Mouse (Mus musculus) forebrain, embryonic 14.5 days (tissue): Measurements from ENCODE around the gene Klhl2. TPM values are rescaled to one million over a fixed set of nuclear protein-coding genes. Genes with fewer than 3 reads are reported as not detected.
A peak's percentile ranks its signal among the peaks of the same experiment; 100 is the strongest.

Experiments
- ATAC-seq: fragments of 200-750 bp; cut with Nextera tagmentation; 2 replicates; pipeline ENCODE4 v1.8.0; 2017; ENCODE audit warnings: mild to moderate bottlenecking, moderate library complexity
- DNase-seq: peaks from one replicate; pipeline ENCODE4 v3.0.0-alpha.2; 2015; ENCODE audit warnings: low spot score
- H3K27ac ChIP-seq: fragments of 300-500 bp; sonication (generic); 2 replicates; pipeline ENCODE4 v1.5.1; 2014; ENCODE audit warnings: low read depth, mild to moderate bottlenecking, control low read depth, low read length, moderate library complexity
- H3K27me3 ChIP-seq: fragments of 300-500 bp; sonication (generic); replicated peaks from 2 replicates; pipeline ENCODE4 v1.6.1; 2014; ENCODE audit warnings: low read length, control low read depth, mixed read lengths; ENCODE audit not compliant: control insufficient read depth, insufficient read depth
- H3K36me3 ChIP-seq: fragments of 300-500 bp; sonication (generic); 2 replicates; pipeline ENCODE4 v1.6.1; 2014; ENCODE audit warnings: low read length, control low read depth; ENCODE audit not compliant: control insufficient read depth, insufficient read depth
- H3K4me1 ChIP-seq: fragments of 300-500 bp; sonication (generic); 2 replicates; pipeline ENCODE4 v1.6.1; 2014; ENCODE audit warnings: antibody characterized with exemption, low read length, control low read depth; ENCODE audit not compliant: control insufficient read depth, insufficient read depth
- H3K4me2 ChIP-seq: fragments of 300-500 bp; sonication (generic); 2 replicates; pipeline ENCODE4 v1.6.1; 2014; ENCODE audit warnings: mild to moderate bottlenecking, control low read depth, low read length
- H3K4me3 ChIP-seq: fragments of 300-500 bp; sonication (generic); 2 replicates; pipeline ENCODE4 v1.5.1; 2014; ENCODE audit warnings: low read depth, low read length, control low read depth
- H3K9ac ChIP-seq: fragments of 300-500 bp; sonication (generic); 2 replicates; pipeline ENCODE4 v1.6.1; 2014; ENCODE audit warnings: mild to moderate bottlenecking, low read length, control low read depth, moderate library complexity
- H3K9me3 ChIP-seq: fragments of 300-500 bp; sonication (generic); replicated peaks from 2 replicates; pipeline ENCODE4 v1.6.1; 2016; ENCODE audit warnings: low read length, control low read depth, mixed read lengths; ENCODE audit not compliant: control insufficient read depth
- WGBS: fragments of 180-500 bp; shearing (Covaris S2); extraction: QIAGEN DNeasy Blood & Tissue Kit; methylation state at CpG from one replicate; pipeline ENCODE4 v1.1.7; 2014; 5-methylcytosine and 5-hydroxymethylcytosine counted together
- polyA plus RNA-seq: library from polyadenylated mRNA; unstranded; fragments of >200 nt; fragmentation: Nextera tagmentation; extraction: Ambion mirVana; gene quantifications from 2 replicates; pipeline ENCODE4 v1.2.1, GENCODE M21; 2014

The Klhl2 gene
- polyA plus RNA-seq = 16.3 and 20.6 TPM in 2 replicates

DNA sequence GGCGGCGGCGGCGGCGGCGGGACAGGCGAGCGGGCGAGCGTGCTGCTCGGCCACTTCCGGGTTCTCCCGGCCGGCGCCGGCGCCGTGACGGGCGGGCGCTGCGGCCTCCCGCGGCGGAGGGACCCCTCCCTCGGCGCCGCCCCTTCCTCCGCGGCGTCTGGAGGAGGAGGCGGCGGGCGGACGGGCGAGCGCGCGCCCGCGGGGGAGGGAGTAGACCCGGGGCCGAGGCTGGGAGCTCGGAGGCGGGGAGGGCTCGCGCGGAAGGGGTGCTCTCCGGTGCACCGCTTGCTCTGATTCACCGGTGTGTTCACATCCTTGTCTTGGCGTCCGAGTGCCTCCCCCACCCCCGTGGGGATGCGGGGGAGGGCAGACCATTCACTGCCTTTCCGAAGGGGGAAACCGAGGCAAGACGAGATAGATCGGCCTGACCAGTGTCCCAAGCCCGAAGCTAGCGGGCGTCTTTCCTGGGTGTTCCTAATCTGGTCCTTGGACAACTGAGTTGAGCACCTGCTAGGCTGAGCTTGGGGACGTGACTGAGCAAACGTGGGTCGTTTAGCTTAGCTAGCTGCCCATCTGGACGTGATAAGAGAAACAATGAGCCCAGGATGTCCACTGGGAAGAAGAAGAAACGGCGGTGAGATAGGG lies at the start of gene Klhl2:
Gene Klhl2, minus strand, starts transcription at position 121 of the 645 bp plus-strand sequence.
- peak; percentile 86 for DNase-seq
- no peaks in the 10 kb centered on the region for H3K36me3 ChIP-seq
- H3K4me2 ChIP-seq = peak within 1 kb of the TSS; percentile 88
- H3K27ac ChIP-seq = peak within 1 kb of the TSS; percentile 87
- under 1% methylated on average over 32 of the region's 68 CpGs for WGBS
- H3K27me3 ChIP-seq = no peaks in the 10 kb centered on the region
- H3K9ac ChIP-seq = peak within 1 kb of the TSS; percentile 87
- H3K4me3 ChIP-seq = peak within 1 kb of the TSS; percentile 88
- no peaks in the 10 kb centered on the region for H3K9me3 ChIP-seq
- peaks cover 12% of the 10 kb centered on the region for H3K4me1 ChIP-seq
- ATAC-seq = peak; percentile 89

DNA sequence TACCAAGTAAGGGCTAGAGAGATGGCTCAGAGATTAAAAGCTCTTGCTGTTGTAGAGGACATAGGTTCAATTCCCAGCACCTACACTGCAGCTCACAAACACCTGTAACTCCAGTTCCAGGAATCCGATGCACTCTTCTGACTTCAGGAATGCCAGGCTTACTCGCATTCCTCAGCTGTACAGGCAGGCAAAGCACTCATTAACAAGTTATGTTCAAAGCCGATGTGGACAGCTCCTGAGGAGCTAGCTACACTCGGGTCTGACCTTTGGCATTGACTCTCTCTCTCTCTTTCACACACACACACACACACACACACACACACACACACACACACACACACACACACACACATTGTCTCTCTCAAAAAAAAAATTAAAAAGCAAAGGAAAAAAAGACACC lies 48.9 kb upstream of the Klhl2 start:
- no peaks in the 10 kb centered on the region for H3K27me3 ChIP-seq
- ATAC-seq (no peak), DNase-seq (no peak)
- no peak overlapping the region for H3K27ac ChIP-seq
- no peak overlapping the region for H3K9ac ChIP-seq
- no peaks in the 10 kb centered on the region for H3K36me3 ChIP-seq
- no peak overlapping the region for H3K4me3 ChIP-seq
- no peak overlapping the region for H3K4me2 ChIP-seq
- WGBS = 34% methylated on average over 4 of the region's 4 CpGs
- H3K4me1 ChIP-seq = no peaks in the 10 kb centered on the region
- no peaks in the 10 kb centered on the region for H3K9me3 ChIP-seq

DNA sequence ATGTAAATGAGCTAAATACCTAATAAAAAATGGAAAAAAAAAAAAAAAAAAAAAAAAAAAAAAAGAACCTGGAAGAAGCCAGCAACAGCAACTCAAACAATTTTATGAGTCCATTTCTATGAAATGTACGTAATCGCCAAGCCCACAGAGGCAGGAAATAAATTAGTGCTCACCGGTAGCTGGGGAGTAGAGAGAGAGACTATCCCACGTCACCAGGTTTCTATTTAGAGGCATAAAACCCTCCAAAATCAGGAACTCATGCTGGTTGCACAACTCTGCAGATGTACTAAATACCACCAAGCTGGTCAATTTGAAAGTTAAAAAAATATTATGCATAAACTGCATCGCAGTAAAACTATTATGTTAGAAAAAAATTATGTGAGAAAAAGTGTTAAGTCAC lies 46.9 kb upstream of the Klhl2 start:
- Histone ChIP-seq H3K9me3 (no peaks in the 10 kb centered on the region), H3K9ac (no peak overlapping the region), H3K27me3 (no peaks in the 10 kb centered on the region), H3K4me2 (no peak overlapping the region), H3K27ac (no peak overlapping the region), H3K4me1 (no peaks in the 10 kb centered on the region), H3K36me3 (no peaks in the 10 kb centered on the region), H3K4me3 (no peak overlapping the region)
- WGBS = 91% methylated on average over 5 of the region's 5 CpGs
- DNase-seq (no peak), ATAC-seq (no peak)

DNA sequence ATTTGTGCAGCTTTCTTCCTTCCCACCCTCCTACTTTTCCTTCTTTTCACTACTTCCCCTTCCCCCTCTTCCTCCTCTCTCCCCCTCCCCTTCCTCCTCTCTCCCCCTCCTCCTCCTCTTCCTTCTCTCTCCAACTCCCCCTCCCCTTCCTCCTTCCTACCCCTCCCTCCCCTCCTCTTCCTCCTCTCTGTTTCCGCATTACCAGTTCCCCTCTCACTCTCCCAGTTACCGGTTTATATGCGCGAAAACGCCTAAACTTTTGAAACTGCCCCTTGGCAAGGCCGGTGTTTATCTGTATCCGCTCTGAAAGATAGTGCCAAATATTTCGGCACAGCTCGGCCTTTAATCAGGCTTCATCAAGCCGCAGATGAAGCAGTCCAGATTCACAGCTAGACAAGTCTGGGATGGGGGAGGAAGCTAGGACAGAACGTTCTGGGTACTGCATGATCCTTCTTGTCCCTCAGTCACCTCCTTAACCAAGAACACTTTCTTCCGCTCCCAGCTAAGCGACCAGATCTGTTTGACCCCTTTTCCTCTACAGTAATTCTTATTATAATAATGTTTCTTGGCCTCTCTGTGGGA lies 30.9 kb upstream of the Klhl2 start:
- no peak for DNase-seq
- Histone ChIP-seq H3K4me1 (no peaks in the 10 kb centered on the region), H3K27ac (no peak overlapping the region), H3K27me3 (no peaks in the 10 kb centered on the region), H3K9me3 (no peaks in the 10 kb centered on the region), H3K4me3 (no peak overlapping the region), H3K9ac (no peak overlapping the region), H3K36me3 (no peaks in the 10 kb centered on the region), H3K4me2 (no peak overlapping the region)
- no peak for ATAC-seq
- WGBS = 48% methylated on average over 13 of the region's 13 CpGs

DNA sequence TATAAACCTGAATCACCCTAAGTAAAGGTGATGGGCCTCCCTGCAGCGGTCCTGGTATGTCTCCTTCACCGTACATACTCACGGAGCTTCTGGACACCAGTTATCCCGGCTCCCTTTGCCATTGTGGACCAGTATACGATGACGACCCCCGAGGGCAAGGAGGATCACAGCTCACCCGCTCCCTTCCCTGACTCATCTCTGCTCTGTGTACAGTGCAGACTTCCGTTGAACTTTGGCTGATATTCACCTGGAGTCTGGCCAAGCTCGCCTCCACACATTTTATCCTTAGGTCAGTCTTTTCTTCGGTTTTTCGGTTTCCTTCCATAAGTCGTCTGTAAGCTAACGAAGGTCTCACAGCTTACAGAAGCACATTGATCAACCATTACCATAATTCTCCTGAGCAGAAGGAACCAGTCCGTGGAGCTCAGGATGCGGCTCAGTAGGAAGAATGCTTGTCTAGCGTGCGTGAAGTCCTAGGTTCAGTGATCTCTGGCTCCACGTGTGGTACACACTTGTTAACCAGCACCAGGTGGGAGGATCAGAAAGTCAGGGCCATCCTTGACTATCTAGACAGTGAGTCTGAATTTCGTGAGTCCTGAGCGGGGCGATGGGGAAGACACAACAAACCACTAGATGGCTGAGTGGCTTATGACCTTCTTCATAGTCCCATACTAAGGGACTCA lies 28.0 kb upstream of the Klhl2 start:
- DNase-seq (no peak), ATAC-seq (no peak)
- H3K4me2 ChIP-seq = no peak overlapping the region
- H3K36me3 ChIP-seq = no peaks in the 10 kb centered on the region
- no peaks in the 10 kb centered on the region for H3K9me3 ChIP-seq
- no peaks in the 10 kb centered on the region for H3K27me3 ChIP-seq
- 86% methylated on average over 22 of the region's 22 CpGs for WGBS
- no peak overlapping the region for H3K27ac ChIP-seq
- H3K4me3 ChIP-seq = no peak overlapping the region
- no peaks in the 10 kb centered on the region for H3K4me1 ChIP-seq
- H3K9ac ChIP-seq = no peak overlapping the region

DNA sequence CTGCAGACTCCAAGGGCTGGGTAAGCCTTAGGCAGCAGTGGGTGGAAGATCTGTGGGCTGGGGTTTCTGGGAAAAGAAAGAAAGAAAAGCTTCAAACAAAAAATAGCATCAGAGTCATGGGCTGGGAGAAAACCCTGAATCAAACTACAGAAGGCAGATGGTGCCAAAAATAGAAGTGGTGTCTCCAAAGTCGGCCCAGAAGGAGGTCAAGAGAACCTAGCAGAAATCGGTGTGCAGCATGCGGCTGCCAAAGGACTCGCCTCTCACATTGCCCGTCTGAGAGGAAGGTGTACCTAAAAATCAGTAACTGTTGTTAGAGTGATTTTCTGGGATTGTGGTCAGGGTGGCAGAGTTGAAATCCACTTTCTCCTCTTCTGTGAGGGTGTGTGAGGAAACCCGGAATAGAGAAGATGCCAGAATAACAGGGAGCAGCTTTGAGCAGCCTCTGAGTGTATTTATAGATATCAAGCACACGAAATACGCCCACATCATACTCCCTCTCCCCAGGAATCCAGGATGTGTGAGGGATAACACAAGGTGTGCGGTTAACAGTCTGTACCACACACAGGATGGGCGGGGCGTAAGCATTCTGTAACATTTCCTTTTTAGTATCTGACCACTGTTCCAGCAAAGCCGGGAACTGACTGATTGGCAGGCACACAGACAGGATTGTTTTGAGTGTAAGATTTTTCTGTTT lies 21.8 kb upstream of the Klhl2 start:
- Histone ChIP-seq H3K27ac (no peak overlapping the region), H3K27me3 (no peaks in the 10 kb centered on the region), H3K4me1 (no peaks in the 10 kb centered on the region), H3K9me3 (0 out of 2 replicates have a peak, but pooled peaks cover 2% of the 10 kb centered on the region), H3K9ac (no peak overlapping the region), H3K4me2 (no peak overlapping the region), H3K36me3 (no peaks in the 10 kb centered on the region), H3K4me3 (no peak overlapping the region)
- ATAC-seq (no peak), DNase-seq (no peak)
- WGBS = 86% methylated on average over 12 of the region's 12 CpGs

DNA sequence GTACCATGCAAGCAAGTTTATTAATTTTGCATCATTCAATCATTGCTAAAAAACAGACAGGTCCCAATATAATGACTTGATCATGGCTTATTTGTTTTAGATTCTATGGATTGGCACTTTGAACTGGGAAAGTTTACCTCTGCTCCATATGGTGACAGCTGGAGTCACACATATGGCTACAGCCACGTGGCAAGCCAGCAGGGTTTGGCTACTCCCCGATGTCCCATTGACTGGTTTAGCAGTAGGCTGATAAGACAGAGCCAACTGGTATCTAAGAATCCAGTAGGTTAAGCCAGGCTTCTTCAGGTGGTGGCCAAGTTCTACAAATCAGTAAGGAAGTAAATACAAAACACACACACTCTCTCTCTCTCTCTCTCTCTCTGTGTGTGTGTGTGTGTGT lies 20.4 kb upstream of the Klhl2 start:
- Histone ChIP-seq H3K4me1 (no peaks in the 10 kb centered on the region), H3K9ac (no peak overlapping the region), H3K36me3 (no peaks in the 10 kb centered on the region), H3K9me3 (0 out of 2 replicates have a peak, but pooled peaks cover 2% of the 10 kb centered on the region), H3K4me2 (no peak overlapping the region), H3K27me3 (no peaks in the 10 kb centered on the region), H3K4me3 (no peak overlapping the region), H3K27ac (no peak overlapping the region)
- DNase-seq = no peak
- no peak for ATAC-seq
- WGBS = 57% methylated on average over 2 of the region's 2 CpGs

DNA sequence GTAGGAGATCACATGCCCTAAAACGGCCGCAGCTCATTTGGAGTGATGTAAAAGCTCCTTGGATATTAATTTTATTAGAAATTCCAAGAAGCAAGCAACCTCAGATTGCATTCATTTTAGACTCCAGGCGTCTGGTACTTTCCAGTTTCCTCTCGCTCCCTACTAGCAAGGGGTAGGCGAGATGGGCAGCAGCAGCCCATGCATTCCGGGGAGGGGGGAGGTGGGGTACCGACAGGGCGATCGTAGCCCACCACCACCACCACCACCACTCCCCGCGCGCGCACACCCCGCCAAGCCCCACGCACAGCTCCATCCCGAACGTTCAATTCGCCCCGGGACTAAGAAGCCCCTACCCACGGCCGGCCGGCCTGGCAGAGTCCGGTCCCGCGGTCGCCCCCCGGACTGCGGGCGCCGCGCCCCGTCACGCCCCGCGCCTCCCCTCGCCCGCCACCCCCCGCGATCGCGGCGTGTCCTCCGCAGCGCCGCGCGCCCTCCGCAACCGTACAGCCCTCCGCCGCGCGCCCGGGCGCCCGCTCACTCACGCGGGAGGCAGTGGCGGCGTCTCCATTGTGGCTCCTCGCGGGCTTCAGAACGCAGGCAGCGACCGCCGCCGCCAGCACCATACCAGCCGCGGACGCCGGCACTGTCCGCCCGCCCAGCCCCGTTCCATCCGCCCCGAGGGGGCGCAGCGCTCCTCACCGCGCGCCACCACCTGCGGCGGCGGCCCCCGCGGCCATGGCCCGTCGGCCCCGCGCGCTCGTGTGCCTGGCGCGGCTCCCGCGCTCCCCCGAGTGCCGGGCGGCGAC lies 523 bp downstream of the Klhl2 start:
- Histone ChIP-seq H3K27ac (peak overlapping the region; percentile 87), H3K4me1 (peaks cover 12% of the 10 kb centered on the region), H3K4me2 (peak overlapping the region; percentile 88), H3K27me3 (no peaks in the 10 kb centered on the region), H3K36me3 (no peaks in the 10 kb centered on the region), H3K4me3 (peak overlapping the region; percentile 88), H3K9me3 (no peaks in the 10 kb centered on the region), H3K9ac (peak overlapping the region; percentile 87)
- DNase-seq (peak; percentile 58), ATAC-seq (peak; percentile 85)
- WGBS = under 1% methylated on average over 28 of the region's 100 CpGs
